Mouse (Mus musculus): ENCODE data around the gene 2610528A11Rik.
A peak's percentile ranks its signal among the peaks of the same experiment; 100 is the strongest.
"Not testable (repeated sequence)": the region's sequence is repeated elsewhere in the genome, so short reads cannot be mapped to it uniquely, and the experiment has no call there.

2610528A11Rik gene

DNA sequence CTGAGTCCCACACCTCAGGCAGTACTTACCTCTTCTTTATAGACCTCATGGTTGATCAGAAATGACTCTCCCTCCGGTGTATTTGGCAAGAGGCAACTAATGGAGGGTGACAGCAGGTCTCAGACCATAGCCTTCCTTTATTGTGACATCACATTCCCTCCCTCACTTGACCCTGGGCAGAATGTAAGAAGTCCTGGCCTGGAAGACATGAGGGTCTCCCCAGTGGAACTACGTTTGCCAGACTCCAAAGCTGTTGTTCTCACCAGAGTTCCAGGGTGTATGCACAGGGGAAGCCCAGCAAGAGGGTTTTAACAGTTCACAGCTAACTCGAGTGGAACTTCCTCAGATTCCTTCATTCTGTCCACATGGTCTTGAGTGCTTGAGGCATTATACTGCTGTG, at the start of gene 2610528A11Rik:
TSS of gene 2610528A11Rik (minus strand) at position 101 of the 400 bp plus-strand sequence.
- no peak for DNase-seq (ENCODE audit: low spot score)

DNA sequence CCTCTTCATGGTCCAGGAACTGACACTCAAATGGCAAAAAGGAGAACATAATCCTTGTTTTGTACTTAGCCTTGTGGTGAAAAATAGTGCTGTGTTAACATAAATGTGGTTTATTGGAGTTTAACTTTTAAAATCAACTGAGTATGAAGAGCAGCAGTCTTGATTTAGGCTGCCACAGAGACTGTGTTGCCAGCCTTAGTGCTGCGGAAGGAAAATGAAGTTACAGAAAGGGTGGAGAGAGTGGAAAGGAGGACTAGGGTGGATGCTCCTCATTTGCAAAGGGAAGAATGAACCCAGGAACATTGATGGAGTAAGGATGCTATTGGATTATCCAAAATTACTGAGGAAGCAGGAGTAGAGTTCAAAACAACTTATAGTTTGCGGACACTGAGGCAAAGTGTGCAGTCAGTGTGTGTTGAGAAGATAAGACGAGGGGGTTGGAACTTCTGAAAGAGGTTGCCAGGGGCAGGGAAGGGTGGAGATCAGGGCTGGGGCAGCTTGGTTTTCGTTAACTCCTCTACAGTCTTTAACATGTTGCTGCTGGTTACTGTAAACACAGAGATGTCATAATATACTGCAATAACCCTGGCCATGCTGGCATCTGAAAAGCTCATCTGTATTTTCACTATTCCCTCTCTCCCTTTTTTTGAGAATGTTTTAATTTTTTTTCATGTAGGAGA, 49.6 kb upstream of the 2610528A11Rik start:
- no peak for DNase-seq (ENCODE audit: low spot score)

DNA sequence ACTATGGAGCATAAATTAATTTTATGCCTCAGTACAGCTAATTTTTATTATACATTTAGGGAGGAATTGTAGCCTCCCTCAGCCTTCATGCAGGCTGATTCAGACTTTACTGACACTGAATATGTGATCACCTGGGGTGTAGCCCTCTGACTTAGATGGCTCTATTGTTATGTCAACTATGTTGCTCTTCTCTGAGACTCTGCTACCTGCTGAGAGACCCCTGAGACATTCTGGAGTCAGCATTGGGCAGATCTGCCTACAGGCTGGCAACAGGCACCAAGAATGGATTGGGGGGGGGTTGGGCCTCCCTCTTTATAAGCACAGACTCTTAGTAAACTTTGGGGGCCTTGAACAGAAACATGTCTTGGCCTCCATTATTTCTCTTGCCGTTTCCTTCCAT, 40.6 kb upstream of the 2610528A11Rik start:
- DNase-seq (ENCODE audit: low spot score) = no peak

DNA sequence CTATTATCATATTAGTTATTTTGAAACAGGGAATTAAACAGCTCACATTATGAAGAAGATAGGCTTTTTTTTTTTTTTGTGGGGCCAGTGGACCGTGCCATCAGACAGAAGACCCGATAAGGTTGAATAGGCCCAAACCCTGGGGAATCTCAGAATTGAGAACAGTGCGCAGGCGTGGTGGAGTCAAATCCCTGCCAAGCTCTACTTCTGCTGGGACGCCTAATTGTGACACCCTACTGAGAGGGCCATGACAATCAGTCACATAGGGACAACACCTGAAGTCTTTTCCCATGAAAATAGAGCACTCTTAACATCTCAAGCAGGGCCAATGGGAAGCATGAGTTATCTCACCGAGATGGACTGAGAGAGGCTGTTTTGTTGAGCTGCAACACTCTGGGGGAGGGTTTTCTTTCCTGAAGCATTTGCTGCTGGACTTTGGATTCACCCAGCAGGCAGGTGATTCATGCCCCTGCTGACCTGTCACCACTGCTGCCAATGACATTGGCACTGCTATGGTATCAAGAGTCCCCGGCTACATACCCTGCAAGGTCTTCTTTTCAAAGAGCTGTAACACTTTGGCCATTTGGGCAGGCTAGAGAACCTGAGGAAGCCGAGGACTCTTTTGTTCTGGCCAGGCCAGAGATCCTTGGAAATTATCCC, 25.4 kb upstream of the 2610528A11Rik start:
- DNase-seq (ENCODE audit: low spot score) = no peak

DNA sequence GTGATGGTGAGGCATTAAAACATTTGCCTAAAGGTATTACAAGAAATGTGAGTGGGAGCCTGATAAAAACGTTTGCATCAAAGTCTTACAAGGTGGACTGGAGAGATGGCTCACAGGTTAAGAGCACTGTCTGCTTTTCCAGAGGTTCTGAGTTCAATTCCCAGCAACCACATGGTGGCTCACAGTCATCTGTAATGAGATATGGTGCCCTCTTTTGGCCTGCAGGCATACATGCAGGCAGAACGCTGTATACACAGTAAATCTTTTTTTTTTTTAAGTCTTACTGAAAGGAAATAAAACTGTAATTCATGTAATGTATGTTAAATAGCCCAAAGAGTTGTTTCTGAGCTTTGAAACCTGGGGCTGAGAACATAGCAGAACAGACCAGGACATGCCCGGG, 23.8 kb upstream of the 2610528A11Rik start:
- not testable (repeated sequence) for DNase-seq (ENCODE audit: low spot score)

DNA sequence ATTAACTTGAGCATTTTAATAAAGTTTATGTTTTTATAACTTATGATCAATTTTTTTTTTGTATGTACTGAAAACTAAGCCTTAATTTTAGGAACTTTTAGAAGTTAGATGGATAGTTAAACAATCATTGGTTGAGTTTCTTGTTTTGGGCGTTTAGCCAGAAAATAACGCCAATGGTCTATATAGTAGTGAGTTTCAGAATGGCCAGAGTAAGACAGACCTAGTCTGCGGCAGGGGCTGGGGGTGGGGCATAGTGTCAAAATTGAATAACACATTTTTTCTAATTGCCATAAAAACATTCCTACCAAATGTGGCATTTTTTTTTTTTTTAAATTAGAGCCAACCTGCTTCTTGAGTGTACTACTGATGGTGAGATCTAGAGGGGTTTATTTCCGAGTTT, 22.3 kb upstream of the 2610528A11Rik start:
- no peak for DNase-seq (ENCODE audit: low spot score)

DNA sequence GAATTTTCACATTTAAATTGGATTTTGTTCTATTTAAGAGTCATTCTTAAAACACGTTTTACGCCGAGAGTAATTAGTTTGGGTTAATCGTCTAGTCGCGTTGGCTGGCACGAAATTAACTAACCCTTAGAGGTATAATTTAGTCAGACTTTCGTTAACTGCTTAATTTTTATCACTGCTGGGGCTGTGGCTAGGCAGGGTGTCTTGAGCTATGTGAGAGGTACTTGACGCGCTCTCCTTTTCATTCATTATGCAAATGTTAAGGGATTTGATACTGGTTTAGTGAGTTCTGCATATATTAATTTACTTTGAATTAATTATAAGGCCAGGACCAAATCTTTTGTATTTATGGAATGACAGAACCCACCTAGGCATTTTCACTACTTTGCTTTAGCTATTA, 21.8 kb upstream of the 2610528A11Rik start:
- DNase-seq (ENCODE audit: low spot score) = no peak

DNA sequence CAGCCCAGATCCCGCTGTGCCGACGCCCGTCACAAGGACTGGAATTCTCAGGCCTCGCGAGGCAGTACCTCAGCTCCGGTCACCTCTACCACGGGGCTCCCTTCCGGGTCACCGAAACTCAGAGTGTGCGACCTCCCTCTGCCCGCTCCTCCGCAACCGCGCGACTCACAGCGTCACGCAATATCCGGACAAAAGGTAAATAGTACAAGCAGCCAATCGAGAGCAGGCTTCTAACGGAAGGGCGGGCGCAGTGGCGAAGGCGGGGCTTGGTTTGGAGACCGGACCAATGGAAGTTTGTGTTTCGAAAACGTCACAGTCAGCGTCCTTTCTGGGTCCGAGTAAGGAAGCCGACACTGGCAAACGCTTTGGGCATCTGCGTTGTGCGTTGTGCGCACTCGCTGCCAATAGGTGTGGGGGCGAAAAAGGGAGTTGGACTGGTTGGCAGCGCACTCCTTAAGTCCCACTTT, 21.3 kb upstream of the 2610528A11Rik start, which contains the start of gene Ghitm:
TSS of gene Ghitm (minus strand) at position 146 of the 467 bp plus-strand sequence.
- DNase-seq (ENCODE audit: low spot score) = peak; percentile 98

DNA sequence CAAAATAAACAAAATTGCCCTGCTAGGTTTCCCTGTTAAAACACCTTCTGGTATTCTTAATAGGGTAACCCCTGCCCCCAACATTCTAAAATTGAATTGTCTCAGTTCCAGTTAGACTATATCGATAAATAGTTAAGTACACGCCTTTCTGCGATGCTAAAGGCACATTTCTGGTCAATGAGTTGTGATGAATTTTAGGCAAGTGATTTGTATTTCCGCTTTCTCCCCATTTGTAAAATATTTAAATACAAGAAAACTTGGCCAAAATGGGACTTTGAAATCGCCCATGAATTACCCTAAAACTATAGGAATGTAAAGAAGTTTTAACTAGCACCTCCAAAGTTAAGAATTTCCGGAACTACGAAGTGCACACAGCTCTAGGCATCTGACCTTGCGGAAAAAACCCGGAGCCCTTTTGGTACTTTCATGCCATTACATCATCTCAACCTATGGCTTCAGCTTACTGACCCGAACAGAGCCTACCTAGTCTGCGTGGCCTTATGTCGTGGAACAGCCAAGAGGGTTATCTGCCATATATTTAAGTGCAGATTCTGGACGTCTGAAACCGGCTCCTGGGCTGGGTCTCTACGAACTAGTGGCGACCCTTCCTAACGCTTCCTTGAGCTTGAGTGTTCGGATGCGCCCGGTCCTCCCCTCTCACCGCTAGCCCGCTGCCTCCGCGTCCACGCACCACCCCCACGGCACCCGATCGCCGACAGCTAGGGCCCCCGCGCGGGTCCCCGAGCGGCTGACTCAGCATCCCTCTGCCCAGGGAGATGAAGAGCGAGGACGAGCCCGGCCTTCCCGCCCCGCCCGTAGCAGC, 20.7 kb upstream of the 2610528A11Rik start:
- no peak for DNase-seq (ENCODE audit: low spot score)

DNA sequence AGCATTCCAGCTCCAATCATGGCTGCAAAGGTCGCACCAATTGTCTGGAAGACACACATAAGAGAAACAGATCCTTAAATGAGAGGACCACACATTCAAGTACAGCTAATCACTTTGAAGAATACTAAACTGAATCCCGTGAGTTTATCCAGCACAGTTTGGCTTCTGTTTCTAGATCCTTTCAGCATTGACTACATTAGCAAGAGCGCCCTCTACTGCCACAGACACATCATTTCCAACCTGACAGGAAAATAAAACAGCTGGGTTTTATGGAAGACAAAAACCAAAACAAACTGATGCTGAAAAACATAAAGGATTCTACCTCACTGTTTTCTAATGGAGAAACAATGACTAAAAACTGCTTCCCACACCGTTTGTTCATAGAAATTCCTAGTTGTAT, 13.8 kb upstream of the 2610528A11Rik start:
- peak; percentile 75 for DNase-seq (ENCODE audit: low spot score)

DNA sequence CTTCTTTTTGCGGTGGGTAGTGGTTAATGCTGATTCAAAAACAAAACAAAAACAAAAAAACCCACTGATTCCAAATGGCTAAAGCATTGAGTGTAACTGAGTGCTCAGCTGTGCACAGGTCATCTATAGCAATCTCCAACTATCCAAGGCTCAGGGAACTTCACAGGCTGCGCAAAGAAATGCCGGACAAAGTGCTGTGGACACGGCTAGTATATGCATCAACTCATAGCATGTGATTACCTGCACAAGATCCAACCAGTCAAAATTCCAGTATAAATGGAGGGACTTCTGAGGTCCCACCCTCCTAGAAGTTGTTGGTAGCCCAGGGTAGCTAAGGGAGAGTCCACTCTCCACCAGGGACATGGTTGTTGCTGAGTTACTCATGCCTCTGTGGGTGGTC, 5.4 kb upstream of the 2610528A11Rik start:
- DNase-seq (ENCODE audit: low spot score) = no peak

DNA sequence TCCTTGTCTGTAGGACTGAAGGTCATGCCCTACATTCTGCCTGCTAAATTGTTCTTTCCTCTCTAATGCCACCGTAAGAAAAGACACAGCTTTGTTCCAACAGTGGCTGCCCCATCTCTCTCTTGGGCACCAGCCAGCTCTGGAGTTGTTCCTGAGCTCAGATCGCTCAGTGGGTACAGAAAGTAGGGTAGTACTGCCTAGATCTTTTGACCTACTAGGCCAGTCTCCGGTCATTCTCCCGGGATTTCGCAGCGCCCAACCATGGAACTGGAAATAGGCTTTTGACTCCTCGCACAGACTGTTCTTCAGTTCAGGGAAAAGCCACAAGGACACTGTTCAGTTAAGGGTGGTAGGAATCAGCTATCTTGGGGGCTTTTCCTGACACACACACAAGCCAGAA, 891 bp downstream of the 2610528A11Rik start:
- no peak for DNase-seq (ENCODE audit: low spot score)

DNA sequence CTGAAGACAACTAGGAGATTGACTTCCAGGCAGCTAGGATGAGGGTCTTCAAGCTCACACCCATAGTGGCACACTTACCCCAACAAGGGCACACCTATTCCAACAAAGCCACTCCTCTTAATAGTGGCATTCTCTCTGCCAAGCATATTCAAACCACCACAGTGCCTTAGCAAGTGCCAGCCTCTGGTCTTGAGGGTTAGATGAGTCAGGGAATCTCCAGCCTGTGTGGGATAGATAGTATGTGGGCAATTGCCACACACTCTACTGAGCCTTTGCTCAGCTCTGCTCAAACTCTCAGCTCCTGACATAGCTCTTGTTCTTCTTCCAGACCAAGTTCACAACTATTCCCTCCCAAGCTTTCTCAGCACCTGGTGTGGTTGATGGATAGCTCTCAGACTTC, 2.5 kb downstream of the 2610528A11Rik start:
- DNase-seq (ENCODE audit: low spot score) = no peak

DNA sequence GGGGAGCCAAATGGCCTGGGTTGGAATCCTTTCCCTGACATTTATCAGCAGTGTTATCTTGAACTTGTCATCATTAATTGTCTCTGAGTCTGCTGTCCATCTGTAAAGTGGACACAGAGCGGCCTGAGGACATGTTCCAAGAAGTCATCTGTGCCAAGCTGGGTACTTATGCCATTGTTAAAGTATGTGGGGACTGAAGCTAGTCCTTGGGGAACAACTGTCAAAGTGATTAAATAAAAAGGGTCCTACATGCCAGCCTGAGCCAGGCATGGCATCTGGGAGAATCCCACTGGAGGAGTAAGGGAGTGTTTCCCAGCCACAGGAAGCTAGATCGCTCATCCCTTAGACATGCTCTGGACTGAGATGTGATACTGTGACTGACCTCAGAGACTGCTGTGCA, 3.4 kb downstream of the 2610528A11Rik start:
- no peak for DNase-seq (ENCODE audit: low spot score)

DNA sequence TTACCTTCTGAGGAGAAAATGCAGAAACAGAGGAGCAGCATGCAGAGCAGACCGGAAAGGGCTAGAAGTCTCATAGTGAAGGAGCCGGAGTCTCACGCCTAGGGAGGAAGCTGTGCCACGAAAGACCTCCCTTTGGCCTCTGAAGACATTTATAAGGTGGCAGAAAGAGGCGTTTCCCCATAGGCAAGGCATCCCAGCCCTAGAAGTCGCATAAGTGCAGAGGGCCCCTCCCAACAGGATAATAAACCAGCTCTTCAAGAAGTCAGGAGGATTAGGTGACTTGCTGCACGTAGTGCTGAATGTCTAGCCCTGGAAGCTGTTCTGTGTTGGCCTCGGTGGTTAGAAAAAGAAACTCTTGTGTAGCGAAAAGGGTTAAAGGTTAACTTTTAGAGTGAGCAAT, 3.8 kb downstream of the 2610528A11Rik start:
- no peak for DNase-seq (ENCODE audit: low spot score)

DNA sequence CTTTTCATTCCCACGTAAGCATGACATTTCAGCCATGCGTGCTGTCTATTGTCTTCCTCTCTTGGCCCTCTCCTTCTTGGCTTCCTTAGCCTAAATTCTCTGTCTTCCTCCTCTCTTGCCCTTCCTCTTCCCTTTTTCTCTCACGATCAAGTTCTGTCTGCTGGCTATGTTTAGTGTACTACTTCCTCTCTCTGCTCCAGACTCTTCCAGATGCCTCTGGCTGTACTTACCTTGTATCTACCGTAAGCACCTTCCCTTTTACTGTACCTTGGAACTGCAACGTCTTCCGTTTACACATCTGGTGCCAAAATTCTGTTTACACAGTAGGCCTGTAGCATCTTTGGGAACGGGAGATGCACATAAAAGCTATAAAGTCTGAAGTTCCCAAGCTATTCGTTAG, 4.4 kb downstream of the 2610528A11Rik start:
- DNase-seq (ENCODE audit: low spot score) = no peak

DNA sequence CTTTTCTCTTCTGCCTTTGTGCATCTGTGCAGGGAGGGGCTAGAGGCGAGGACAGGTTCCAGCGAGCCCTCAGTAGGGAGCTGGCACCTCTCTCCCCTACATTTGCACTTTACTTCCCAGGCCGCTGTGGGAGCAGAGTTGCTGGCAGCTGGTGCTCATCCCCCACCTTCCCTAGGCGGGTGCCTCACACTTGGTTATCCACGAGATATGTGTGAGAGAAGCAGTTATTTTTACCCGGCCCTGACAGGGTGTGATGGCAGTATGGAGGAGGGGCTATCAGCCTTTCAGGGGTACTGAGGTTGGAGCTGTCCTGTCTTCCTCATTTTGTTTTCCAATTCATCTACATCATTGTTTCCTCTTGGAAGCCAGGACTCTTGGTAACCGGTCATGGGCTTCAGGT, 8.0 kb downstream of the 2610528A11Rik start:
- no peak for DNase-seq (ENCODE audit: low spot score)

DNA sequence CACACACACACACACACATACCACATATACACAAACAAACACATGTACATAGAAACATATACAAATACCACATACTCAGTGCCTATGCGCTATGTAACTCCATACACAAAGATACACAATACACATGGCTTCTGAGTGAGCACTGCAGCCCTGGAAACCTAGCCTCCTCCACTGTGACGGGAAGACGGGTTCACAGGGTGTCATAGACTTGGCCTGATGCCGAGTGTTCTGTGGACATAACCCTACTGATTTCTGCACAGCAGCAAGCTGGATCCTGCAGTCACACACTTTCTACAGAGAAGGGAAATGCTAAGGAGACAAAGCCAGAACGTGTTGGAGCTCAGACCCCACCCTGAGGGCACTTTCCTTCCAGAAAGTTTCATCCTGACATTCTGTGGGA, 9.1 kb downstream of the 2610528A11Rik start:
- no peak for DNase-seq (ENCODE audit: low spot score)

DNA sequence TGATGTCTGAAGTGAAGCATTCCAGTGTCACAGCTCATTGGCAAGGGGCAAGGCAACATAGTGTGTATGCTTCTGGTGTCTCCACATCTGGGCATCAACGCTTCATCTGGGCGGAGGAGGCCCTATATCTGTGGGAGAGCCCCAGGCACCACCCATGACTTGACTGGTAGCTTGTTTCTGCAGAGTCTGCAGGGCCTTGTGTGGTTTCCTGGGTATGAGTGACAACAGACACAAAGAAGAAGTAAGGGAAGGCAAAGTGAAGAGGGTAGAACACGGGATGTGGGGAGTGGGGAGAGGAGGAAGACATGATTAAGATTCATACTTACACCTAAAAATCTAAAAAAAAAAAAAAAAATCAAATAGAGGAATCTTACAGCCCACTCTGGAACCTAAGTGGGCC, 11.3 kb downstream of the 2610528A11Rik start:
- no peak for DNase-seq (ENCODE audit: low spot score)

DNA sequence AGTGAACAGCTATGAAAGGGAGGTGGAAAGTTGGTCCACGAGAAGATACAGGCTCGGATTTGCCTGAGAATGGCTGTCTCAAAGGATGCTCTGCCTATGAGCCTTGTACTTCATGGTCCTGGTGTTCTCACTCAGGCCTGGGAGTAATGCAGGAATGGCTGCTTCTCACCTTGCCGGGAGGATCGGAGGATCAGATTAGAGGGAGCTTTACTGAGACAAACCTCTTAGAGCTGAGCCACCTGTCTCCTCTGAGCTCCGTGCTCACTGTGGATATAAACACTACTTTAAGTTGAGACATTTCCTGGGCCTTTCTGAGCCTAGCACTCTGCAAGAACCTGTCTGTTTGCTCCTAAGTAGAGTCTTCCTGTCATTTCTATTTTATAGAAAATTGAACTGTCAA, 12.3 kb downstream of the 2610528A11Rik start:
- DNase-seq (ENCODE audit: low spot score) = no peak

DNA sequence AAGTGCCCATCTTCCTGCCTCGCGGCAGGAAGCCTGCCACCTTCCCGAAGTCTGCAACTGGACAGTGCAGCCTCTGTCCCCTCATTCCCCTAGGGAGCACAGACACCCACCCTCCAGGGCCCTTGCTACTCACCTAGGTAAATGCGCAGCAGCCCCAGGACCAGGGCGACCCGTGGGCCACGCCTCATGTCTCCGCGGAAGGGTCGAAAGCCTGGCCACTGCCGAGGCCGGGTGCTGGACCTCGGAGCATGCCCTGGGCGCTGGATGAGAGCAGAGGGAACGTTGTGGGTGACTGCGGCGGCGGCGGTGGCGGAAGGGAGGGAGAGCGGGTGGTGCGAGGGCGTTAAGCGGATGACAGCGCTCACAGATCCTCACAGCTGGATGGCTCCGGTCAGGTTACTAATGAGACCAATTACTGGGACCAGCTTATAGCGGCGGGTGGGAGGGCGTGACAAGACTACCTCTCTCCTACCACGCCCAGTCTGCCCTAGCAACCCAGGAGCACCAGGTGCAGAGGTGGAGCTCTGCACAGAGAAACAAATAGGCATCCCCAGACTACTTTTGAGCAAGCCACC, 15.8 kb downstream of the 2610528A11Rik start, which contains the start of gene Cdhr1:
TSS of gene Cdhr1 (minus strand) at position 392 of the 575 bp plus-strand sequence.
- peak; percentile 75 for DNase-seq (ENCODE audit: low spot score)

DNA sequence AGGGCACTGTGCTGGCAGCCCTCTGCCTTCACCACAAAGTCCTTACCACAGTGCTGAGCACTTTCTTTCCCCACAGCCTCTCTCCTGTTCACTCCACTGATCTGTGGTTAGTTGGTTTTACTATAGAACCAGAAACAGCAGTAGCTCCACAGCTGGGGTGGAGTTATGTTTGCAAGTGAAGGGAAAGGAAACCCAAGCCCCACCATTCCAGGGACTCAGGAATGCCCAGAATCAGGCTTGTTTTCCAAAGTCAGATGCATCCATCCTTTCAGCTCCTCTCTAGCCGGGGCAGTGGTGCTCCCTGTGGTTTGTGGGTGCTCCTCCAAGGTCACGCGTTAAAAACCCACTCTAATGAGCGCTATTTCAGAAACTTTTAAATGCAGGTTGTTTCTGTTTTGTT, 18.3 kb downstream of the 2610528A11Rik start:
- no peak for DNase-seq (ENCODE audit: low spot score)
